Mouse (Mus musculus) frontal cortex, postnatal 36 days (tissue): ENCODE data around the gene Sdr9c7.
"Not testable (repeated sequence)": the region's sequence is repeated elsewhere in the genome, so short reads cannot be mapped to it uniquely, and the experiment has no call there.

Source experiments
- DNase-seq, 2 experiments: peaks; one replicate each; pipeline ENCODE4 v3.0.0; 2022; ENCODE audit warnings: low spot score in 2 of 2

Gene Sdr9c7

DNA sequence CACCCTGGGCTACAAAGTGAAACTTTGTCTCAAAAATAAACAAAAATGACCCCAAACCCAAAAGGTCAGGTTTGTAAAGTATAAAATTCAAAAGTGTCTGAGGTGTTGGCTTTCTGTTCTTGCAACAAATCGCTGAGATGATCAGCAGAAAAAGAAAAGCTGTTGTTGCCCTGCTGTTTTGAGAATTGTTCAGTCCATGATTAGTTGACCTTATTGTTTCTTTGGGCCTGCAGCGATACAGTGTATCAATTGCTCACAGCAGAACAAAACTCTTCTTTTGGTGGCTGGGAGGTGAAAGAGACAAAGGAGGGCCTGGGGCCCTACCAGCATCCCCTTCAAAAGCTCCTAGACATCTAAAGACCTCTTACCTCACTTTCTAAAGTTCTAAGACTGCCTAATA is 7.8 kb downstream of the Sdr9c7 start:
- DNase-seq = no peak

DNA sequence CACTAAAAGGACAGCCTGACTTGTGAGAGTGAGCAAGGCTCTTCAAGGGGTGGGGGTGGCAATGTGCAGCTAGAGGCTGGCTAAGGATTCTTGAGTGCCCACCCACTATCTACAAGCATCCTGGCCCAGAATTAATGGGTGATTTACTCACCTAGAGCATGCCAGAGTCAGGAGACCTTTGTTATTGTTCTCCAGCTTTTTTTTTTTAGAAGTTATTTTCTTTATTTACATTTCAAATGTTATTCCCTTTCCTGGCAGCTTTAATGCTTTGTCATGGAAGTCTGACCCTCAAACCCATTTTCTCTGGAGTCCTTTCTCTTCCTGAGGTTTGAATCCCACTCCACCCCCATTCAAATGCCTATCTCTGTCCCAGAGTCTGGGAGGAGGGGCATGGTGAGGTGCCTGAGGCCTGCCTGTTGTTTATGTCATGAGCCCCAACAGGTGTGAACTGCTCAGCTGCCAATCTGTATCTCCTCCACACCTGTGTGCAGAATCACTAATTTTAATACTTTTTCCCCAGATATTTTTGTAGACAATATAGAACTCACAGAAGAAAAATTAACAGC is 9.2 kb downstream of the Sdr9c7 start:
- no peak for DNase-seq

DNA sequence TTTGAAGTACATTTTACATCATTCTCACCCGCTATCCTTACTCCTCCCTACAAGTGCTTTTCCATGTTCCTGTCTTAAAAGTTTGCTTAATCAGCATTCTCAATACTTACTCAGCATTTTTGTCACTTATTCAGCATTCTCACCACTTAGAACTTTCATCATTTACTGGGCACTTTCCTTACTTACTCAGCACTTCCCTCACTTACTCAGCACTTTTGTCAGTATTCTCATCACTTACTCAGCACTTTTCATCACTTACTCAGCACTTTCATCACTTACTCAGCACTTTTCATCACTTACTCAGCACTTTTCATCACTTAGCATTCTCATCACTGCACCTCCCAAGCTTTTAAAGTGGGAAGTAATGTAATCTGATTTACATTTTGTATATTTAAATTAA is 17.3 kb downstream of the Sdr9c7 start:
- DNase-seq = no peak

DNA sequence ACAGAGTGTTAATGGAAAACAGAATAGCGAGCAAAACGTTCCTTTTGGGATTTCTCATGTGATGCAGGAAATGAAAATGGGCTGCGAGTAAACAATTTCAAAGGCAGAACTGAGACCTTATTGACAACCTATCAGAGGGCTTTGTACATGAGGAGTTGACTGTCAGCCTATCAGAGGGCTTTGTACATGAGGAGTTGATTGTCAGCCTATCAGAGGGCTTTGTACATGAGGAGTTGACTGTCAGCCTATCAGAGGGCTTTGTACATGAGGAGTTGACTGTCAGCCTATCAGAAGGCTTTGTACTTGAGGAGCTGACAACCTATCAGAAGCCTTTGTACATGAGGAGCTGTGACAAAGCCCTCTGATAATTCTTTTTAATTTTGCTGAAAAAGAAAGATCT is 18.9 kb downstream of the Sdr9c7 start:
- DNase-seq = not testable (repeated sequence)

DNA sequence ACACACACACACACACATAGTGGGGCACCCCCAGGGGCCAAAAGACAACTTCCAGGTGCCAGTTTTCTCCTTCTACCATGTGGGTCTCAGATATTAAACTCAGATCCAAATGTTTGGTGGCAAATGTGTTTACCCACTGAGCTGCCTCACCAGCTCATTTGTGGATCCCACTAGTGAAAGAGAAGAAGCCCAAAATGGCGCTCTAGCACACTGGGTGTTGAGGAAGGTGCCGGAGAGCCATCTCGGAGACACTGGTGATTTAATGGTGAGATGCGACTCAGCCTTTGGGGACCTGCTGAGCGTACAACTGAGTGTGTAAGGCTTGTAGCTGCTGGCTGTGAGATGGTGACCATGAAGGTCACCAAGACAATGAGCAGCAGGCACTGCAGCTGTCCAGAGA is 19.3 kb downstream of the Sdr9c7 start:
- DNase-seq = no peak

DNA sequence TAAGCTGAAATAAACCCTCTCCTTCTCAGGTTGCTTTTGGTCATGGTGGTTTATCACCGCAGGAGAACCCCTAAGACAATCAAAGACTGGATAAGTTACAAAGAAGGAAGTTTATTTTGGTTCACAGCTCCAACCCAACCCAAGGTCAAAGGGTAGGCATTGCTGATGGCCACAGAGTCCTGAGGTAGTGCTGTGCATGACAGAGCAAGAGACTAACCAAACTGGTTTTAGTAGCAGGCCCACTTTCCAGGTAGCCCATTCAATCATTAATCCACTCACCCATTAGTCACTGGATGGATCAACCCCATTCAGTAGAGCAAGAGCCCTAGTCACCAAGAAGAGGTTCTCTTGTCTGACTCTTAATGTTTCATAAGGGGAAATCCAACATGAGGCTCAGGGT is 23.9 kb downstream of the Sdr9c7 start:
- DNase-seq = no peak

DNA sequence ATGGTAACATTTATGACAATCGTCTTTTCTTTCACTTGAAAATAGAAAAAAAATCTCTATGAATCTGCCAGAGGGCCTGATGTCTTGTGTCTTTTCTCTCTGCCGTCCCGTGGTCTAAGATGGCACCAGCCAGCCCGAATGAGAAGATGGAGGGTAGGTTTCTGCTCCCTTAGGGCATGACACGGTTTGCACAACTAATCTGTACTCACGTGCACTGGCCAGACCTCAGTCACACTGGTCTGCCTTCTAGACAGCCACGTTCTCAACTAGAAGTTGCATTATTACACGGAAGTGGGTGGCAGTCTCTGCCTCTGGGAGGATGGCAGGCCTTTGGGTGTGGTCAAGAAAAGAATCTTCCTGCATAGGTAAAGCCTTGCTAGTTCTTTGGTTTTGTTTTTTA is 24.7 kb downstream of the Sdr9c7 start:
- no peak for DNase-seq

DNA sequence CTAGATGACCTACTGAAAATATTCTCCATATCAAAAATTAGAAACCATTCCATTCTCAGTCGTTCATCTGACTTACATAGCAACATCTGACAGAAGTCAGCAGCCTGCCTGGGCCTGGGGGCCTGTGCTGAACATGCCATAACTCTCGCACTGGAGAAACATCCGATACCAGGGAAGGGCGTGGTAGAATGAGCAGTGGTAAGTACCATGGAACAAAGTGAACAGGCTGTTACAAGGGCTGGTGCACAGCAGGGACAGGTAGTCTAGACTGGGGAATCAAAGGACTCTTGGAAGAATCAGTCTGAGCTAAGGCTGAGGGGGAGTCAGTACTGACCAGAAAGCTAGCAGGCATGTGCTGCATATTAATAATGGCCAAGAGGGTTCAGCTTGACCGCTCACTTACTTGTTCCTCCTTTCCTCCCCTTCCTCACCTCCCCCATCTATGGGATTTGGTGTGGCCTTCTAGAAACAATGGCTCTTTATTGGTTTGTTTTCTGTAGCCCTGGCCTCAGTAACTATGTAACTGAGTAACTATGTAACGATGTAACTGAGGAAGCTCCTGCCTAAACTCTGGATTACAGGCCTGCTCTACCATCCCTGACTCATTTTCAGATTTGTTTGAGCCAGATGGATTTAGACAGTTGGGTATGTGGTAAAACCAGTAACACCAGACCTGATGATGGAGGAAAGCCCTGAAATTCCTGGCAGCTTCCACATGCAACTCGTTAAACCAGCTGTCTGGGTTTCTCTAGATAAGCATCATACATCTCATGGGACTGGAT is 26.5 kb downstream of the Sdr9c7 start:
- DNase-seq = no peak

DNA sequence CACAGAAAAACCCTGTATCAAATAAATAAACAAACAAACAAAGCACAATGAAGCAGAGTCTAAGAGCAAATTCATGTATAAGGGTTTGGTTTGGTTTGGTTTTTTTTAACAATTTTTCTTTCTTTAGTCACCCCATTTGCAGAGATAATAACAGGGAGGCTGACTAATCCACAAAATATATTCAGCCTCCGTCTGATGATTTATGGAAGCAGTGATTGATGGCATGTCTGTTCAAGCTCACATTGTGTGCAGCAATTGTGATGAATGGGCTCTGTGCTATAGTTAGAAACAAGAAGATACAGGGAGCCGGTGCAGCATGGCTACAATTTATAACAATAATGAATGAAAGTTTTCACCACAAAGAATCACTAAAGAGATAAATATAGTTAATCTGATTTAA is 29.4 kb downstream of the Sdr9c7 start:
- no peak for DNase-seq

DNA sequence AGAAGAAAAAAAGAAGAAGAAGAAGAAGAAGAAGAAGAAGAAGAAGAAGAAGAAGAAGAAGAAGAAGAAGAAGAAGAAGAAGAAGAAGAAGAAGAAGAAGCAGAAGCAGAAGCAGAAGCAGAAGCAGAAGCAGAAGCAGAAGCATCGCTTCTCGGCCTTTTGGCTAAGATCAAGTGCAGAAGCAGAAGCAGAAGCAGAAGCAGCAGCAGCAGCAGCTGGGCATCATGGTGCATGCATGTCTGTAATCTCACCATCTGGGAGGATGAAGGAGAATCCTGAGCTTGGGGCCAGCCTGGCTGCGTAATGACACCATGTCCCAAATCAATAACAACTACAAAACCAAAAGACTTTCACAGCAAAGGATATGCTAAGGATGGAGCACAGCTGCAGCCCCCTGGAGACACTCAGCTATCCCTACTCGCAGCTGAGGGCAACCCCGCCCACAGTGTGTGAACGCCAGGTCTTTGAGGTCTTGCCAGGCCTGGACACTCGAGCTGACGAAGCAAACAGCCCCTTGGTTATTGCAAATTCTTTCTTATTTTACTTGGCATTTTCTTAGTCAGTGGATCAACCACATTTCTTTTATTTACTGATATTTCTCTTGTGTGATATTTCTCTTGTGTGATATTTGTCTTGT is 34.1 kb downstream of the Sdr9c7 start:
- DNase-seq = no peak

DNA sequence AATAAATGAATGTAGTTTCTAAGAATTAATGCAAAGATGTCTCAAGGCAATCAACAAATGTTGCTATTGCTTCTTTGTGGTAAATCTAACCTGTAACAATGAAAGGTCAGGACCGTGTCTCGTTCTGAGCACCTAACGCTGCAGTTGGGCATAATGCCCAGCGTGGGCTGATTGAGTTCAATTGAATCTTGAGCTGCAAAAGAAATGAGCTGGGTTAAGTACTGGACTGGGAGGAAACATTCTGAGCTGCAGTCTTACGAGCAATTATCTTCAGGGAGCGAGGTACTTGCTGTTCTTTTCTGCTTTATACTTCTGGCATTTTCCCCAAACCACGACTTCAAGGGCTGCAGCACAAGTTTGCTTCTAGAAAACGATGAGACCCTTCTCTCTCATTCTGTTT is 38.0 kb downstream of the Sdr9c7 start:
- DNase-seq = no peak

DNA sequence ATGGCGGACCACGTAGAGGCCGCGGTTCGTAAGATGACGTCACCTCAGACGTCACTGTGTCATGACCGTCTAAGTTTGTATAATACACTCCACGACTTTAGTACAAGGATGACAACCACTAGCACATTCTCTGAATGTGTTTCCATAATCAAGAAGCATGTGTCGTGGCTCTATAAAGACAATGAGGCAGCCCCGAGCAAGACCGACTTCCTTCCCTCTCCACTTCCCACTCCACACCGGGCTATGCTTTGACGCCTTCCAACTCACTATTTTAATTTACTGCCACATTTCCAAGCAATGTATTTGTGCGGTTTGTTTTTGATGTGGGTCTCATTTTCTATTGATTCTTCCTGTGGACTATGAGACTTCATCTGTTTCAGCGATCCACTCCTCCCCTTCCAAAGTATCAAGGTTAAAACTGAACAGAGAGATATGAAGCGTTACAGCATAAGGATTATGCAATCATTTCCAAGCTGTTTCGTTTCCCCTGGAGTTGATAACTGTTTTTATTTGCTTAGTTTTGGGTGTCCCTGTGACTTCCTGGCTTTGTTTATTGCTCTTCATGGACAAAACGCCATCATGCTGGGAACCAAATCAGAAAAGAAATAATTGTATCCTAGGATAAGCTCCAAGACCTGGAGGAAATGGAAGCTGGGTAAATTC is 38.6 kb downstream of the Sdr9c7 start:
- DNase-seq = no peak

DNA sequence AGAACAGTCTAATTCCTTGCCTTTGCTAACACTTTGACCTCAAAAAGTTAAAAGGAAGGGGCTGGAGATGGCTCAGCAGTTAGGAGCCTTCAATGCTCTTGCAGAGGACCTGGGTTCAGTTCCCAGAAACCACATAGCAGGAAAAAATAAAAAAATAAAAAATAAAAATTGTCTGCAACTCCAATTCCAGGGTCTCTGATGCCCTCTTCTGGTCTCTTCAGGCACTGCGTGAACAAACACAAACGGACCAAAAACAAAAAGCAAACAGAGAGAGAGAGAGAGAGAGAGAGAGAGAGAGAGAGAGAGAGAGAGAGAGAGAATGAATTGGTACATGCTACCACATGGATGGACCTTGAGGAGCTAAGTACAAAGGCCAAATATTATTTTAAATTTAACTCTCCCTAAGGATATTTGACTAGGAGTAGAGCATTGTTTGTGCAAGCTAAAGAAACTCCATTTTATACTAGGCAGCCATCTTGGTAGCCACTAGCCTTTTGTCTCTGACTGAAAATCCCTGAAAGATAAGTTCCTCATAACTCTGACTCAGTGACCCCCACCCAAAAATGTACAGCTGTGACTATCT is 39.2 kb downstream of the Sdr9c7 start:
- peak; percentile 59 to 61 for DNase-seq

DNA sequence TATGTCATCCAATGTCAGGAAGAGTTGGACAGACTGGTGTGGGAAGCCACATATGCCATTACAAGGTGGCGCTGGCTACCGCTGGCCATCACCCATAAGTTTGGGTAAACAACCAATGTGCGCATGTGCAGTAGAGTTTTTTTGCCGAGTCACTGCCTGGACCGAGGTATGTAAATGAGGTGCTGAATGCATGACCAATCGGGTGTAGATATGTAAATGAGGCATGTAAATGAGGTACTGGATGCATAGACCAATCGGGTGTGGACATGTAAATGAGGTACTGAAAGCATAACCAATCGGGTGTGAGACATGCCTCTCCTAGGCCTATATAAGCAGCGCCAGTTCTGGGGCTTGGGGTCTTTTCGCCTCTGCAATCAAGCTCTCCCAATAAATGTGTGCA is 41.3 kb downstream of the Sdr9c7 start:
- DNase-seq = not testable (repeated sequence)

DNA sequence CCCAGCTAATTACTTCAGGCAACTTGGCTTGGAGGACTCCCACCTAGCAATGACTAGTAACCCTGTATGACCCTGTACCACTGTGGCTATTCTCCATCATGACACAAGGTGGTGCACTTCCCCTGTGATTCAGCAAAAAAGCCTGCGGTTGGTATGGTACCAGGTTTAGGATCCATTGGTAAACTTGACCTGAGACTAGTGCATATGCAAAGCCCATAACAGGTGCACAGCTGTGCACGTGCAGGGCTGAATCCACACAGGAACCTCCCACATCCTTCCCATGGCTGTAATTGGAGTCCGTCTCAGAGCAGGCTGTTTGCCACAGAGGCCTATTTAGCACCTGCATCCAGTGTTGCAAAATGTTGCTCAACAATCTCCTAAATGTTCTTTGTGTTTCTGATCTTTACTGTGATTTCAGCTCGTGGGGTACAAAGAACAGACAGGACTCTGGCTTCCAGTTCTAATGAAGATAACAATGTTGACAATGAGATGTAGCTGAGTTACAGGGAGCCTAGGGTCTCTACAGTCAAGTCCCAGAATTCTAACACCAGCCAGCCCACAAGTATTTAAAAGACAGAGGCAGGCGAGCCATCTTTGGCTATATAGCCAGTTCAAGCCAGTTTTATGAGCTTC is 47.2 kb downstream of the Sdr9c7 start:
- DNase-seq = peak in 1 of 2 experiments; percentile 46

DNA sequence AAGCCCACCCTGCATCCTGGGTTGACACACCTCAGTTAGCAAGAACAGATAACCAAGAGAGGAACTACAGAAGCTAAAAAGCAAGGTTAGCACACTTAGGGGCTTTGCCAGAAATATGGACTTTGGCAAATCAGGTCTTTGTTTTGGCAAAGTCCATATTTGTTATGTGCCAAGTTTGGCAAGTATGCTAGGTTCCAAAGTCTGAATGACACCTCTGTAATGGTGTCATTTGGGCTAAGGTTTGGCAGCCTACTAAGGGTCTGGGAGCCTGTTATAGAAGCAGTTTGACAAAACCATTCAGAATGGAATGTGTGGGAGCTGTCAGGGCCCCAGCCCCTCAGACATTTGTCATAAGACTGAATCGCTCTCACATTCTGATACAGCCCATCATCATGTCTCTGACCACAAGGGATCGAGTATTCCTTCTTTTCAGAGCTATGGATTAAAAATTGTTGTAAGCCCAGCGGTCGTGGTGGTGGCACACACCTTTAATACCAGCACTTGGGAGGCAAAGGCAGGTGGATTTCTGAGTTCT is 51.3 kb downstream of the Sdr9c7 start:
- no peak for DNase-seq

DNA sequence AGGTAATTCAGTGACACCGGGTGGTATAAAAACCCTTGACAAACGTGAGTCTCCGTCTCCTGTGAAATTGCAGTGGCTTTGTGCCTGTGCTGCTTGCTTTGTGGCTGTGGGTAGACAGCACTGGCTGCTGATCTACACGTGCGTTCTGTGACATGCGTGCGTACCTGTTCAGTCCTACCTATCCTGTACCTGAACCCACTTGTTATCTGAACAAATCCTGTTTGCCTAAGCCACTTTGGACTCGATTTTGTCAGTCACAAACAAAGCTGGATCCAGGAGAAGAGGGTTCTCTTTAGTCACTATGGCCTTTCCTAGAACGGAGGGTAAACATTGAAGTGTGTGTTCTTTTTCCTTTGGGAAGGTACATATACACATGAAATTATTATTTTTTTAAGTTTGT is 53.1 kb downstream of the Sdr9c7 start:
- no peak for DNase-seq

DNA sequence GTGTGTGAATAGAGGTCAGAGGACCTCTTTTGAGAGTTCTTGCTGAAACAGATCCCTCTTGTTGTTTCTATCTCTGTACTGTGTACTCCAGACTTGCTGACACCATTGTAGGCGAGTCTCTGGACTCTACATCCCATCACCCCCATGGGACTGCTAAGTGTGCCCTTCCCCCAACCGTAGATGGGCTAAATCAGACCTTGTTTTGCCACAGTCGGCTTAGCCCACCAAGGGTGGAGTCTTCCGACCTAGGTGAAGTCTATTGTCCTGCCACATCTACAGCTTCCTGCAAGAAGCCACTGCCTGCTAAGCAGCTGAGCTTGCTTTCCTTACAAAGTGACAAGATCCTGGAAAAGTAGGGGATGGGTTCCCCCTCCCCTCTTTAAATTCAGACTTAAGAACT is 53.5 kb downstream of the Sdr9c7 start:
- DNase-seq = no peak

DNA sequence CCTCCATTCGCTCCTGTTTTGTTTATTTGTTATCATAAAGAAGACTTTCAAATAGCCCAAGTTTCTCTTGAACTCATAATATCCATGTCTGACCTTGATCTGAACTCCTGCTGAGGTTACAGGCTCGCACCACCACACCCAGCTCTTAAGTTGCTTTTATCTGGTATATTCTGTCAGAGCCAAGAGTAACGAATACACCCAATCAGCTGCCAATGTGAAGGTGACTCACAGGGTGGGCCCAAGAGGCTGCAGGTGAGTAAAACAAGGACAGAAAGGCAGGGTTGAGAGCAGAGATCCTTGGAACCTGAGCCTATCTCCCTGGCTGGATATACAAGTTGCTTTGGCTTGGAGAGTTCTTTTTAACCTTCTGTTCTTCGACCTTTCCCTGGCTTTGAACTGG is 56.7 kb downstream of the Sdr9c7 start:
- no peak for DNase-seq

DNA sequence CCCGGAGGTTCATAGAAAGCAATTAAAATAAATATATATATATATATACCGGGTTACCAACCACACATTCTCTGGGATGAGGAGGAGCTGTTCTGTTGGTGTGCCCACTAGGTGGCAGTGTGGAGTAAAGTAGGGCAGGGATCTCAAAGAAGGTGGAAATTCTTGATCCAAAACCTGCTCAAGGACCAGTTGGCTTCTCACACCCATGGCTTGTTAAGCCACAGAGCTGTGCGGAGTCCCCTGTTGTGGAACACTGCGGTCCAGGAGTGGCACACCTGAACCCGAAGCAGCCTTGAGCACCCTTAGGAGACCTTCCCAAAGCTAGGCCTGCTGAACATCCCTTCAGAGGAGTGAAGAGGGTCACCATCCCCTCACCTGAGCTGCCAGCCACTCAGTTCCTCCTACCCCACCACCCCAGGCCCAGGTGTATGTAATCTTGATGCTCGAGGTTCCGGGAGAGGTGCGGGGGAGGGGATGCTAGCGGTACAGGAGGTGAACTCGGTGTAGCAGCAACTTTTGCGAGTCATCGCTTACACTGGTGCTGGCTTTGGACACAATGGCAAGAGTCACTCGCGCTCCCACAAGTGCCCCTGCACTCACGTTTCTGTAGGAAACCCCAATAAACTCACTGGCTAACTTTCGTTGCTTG is 58.0 kb downstream of the Sdr9c7 start:
- peak; percentile 65 to 69 for DNase-seq

DNA sequence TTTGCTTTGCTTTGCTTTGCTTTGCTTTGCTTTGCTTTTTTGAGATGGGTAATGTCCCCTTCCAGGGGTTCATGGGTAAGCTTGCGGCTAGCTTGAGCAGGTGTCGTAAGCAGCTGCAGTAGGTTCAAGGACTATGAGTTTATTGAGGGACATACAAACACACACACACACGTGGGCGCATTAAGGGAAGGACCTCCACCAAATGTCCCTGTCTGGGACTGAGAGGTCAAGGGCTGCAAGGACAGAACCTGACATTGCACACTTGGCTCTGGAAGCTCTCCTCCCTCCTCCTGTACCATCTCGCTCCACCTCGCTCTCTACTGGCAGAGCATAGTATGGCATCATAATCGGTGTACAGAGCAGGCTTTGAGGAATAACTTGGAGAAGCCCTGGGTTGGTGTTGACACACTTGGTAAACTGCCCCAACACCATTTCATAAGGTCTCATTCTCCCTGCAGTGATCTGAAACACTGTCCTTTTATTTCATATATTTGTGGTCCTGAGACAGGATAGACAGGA is 60.9 kb downstream of the Sdr9c7 start:
- no peak for DNase-seq
